Mouse (Mus musculus) MEL (cell line): ENCODE data around the gene Slc25a22.

Source experiments
- CTCF ChIP-seq, 3 experiments: IDR thresholded peaks in 2 of 3; conservative IDR thresholded peaks in 1 of 3; 2 replicates each; pipeline ENCODE4 v1.5.1; 2011 to 2012; ENCODE audit warnings: low read length in 3 of 3, low read depth in 2 of 3, mild to moderate bottlenecking in 2 of 3, improper control_type of control experiment in 1 of 3, inconsistent platforms in 1 of 3, mixed read lengths in 1 of 3, moderate library complexity in 1 of 3; ENCODE audit not compliant: control insufficient read depth in 1 of 3, insufficient read depth in 1 of 3, poor library complexity in 1 of 3, severe bottlenecking in 1 of 3
- KAT2A ChIP-seq: conservative IDR thresholded peaks from 2 replicates; pipeline ENCODE4 v1.6.1; 2012; ENCODE audit warnings: low read depth, low read length, improper control_type of control experiment, inconsistent platforms
- MAX ChIP-seq: IDR thresholded peaks from 2 replicates; pipeline ENCODE4 v1.6.1; 2011; ENCODE audit warnings: low read length, improper control_type of control experiment
- POLR2A ChIP-seq, 2 experiments: IDR thresholded peaks; 2 replicates each; pipeline ENCODE4 v1.6.1; 2011 to 2012; ENCODE audit warnings: low read length in 2 of 2, mild to moderate bottlenecking in 2 of 2, control low read depth in 1 of 2, improper control_type of control experiment in 1 of 2, low read depth in 1 of 2, moderate library complexity in 1 of 2; ENCODE audit not compliant: control insufficient read depth in 1 of 2, insufficient read depth in 1 of 2, poor library complexity in 1 of 2
- SMC3 ChIP-seq: IDR thresholded peaks from 2 replicates; pipeline ENCODE4 v1.6.1; 2011; ENCODE audit warnings: low read depth, low read length, improper control_type of control experiment
- ZKSCAN1 ChIP-seq: IDR thresholded peaks from 2 replicates; pipeline ENCODE4 v1.6.1; 2012; ENCODE audit warnings: low read depth, mild to moderate bottlenecking, inconsistent platforms, low read length, improper control_type of control experiment, moderate library complexity

DNA sequence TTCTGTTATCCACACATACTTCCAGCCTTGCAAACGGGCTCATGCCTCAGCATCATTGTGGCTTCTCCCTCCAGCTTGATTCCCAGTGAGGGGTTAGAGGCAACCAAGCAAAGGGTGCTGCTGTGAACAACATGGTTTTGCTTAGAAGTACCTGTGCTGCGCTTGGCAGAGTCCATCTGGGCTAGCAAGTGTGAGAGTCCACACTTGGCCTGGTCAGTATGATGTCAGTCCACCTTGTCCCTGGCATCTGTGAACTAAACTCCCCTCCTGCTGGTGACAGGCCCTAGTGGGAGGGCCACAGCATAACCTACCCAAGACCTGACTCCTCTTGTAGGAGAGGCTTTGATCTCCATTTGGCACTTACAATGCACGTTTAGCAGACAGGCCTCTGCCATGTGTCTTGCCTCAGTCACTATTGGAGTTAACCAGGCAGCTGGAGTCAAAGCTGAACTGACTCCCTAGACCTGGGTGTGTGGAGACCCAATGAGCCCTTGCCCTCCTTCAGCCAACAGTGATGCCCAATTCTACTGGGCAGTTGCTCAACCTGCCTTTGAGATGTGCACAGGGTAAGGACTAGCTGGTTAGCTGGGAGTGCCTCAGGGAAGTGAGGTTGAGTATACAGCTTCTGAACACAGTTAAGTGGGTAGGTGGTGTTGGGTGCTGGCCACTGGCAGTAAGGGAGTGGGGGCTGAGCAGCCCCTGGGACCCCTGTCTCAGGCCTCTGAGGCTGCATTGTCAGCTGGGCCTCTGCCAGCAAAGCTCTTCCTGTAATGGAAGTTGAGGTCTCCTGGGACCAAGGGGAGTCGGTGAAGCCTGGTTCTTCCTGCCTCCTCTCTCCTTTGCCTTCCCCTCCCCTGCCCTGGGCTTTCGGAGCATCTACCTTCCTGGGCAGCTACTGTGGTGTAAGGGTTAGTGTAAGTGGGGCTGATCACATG, 46.8 kb upstream of the Slc25a22 start:
- TF ChIP-seq CTCF (IDR thresholded peaks at IDR 0.05 in 2 of 3, conservative IDR thresholded peaks at IDR 0.05 in 1 of 3; ENCODE audit: control insufficient read depth in 1 of 3, insufficient read depth in 1 of 3, low read depth in 2 of 3, low read length in 3 of 3, poor library complexity in 1 of 3, severe bottlenecking in 1 of 3) (no peak), POLR2A (IDR thresholded peaks at IDR 0.05; ENCODE audit: control insufficient read depth in 1 of 2, insufficient read depth in 1 of 2, low read depth in 1 of 2, low read length in 2 of 2, poor library complexity in 1 of 2) (no peak), KAT2A (no peak), ZKSCAN1 (no peak), MAX (no peak), SMC3 (no peak)
